8 mouse cellular contexts compared by ENCODE assay signal in the genomic region with DNA sequence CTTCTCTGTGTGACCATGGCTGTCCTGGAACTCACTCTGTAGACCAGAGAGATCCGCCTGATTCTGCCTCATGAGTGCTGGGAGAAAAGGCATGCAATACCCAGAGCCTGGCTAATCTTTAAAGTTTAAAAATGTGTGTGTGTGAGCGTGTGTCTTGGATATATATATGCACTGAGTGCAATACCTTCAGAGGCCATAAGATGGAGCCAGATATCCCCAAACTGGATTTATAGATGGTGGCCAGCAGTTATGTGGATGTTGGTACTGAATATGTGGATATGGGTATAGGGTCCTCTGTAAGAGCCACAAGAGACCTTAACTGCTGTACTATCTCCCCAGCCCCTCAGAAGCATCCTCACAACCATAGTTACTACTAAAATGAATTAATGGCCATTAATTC.
DNase-seq lines count a peak whose midpoint lies in the region; ATAC-seq and TF ChIP-seq lines count a peak whose summit lies in the region.

No protein-coding gene starts in this region.

- peak; percentile 46; the same call in 1 of the 2 replicates for ATAC-seq in forebrain, embryonic 13.5 days
- ATAC-seq in forebrain, embryonic 12.5 days (ENCODE audit: low FRiP score) = no peak
- ATAC-seq in liver, embryonic 14.5 days (ENCODE audit: insufficient read depth) = no peak

- 34% methylated on average over 2 of the region's 2 CpGs for WGBS in forebrain, embryonic 13.5 days
- WGBS in forebrain, embryonic 12.5 days = 54% methylated on average over 2 of the region's 2 CpGs
- WGBS in liver, embryonic 14.5 days (ENCODE audit: insufficient replicate concordance) = 33% methylated on average over 2 of the region's 2 CpGs

- no peak overlapping the region for H3K4me2 ChIP-seq in forebrain, embryonic 13.5 days
- H3K4me2 ChIP-seq in forebrain, embryonic 12.5 days = no peak overlapping the region
- H3K4me2 ChIP-seq in liver, embryonic 14.5 days (ENCODE audit: low read depth) = no peak overlapping the region

- H3K27me3 ChIP-seq in forebrain, embryonic 13.5 days = peaks cover 28% of the 10 kb centered on the region
- H3K27me3 ChIP-seq in forebrain, embryonic 12.5 days = peaks cover 46% of the 10 kb centered on the region
- H3K27me3 ChIP-seq in liver, embryonic 14.5 days (ENCODE audit: control insufficient read depth, insufficient read depth, low read length) = peaks cover 31% of the 10 kb centered on the region
- no peaks in the 10 kb centered on the region for H3K27me3 ChIP-seq in splenic B cell, adult 2 months (ENCODE audit: control insufficient read depth, insufficient read depth, low read length, poor library complexity, severe bottlenecking)

- no peak overlapping the region for H3K4me3 ChIP-seq in forebrain, embryonic 13.5 days
- no peak overlapping the region for H3K4me3 ChIP-seq in forebrain, embryonic 12.5 days (replicated peaks)
- no peak overlapping the region for H3K4me3 ChIP-seq in liver, embryonic 14.5 days (ENCODE audit: insufficient read depth in 1 of 2, low read depth in 2 of 2, low read length in 2 of 2)
- H3K4me3 ChIP-seq in ES-E14 (ENCODE audit: insufficient read depth in 1 of 2, low read depth in 1 of 2, low read length in 2 of 2, poor library complexity in 1 of 2, severe bottlenecking in 1 of 2) = no peak overlapping the region

- peaks cover 8% of the 10 kb centered on the region; the same call in 1 of the 2 replicates for H3K9me3 ChIP-seq in forebrain, embryonic 13.5 days (replicated peaks)
- no peaks in the 10 kb centered on the region for H3K9me3 ChIP-seq in forebrain, embryonic 12.5 days
- H3K9me3 ChIP-seq in liver, embryonic 14.5 days (ENCODE audit: control insufficient read depth, low read length) = no peaks in the 10 kb centered on the region
- no peaks in the 10 kb centered on the region for H3K9me3 ChIP-seq in ES-E14 (ENCODE audit: control insufficient read depth, insufficient read depth, low read depth, low read length)

- in situ Hi-C loops in ES-E14 (cut with MboI; ENCODE audit: low sequenced_read_pairs in 2 of 2, unreplicated experiment in 2 of 2) = no loop called here

- H3K27ac ChIP-seq in forebrain, embryonic 13.5 days = no peak overlapping the region
- H3K27ac ChIP-seq in forebrain, embryonic 12.5 days = no peak overlapping the region
- no peak overlapping the region for H3K27ac ChIP-seq in liver, embryonic 14.5 days
- H3K27ac ChIP-seq in ES-E14 (ENCODE audit: insufficient read depth, low read depth, low read length, poor library complexity, severe bottlenecking) = no peak overlapping the region

- no peak for TF ChIP-seq EP300 in liver, embryonic 14.5 days (IDR thresholded peaks at IDR 0.05; ENCODE audit: low read depth)

- 0 out of 2 replicates have a peak, but pooled peaks cover 6% of the 10 kb centered on the region for H3K4me1 ChIP-seq in forebrain, embryonic 13.5 days
- no peaks in the 10 kb centered on the region for H3K4me1 ChIP-seq in forebrain, embryonic 12.5 days
- H3K4me1 ChIP-seq in liver, embryonic 14.5 days (replicated peaks; ENCODE audit: control insufficient read depth in 2 of 2, insufficient read depth in 2 of 2, low read length in 1 of 2) = no peaks in the 10 kb centered on the region
- peaks cover 0 to 11% of the 10 kb centered on the region in 2 experiments; a peak in 2 of 4 replicates for H3K4me1 ChIP-seq in ES-E14 (ENCODE audit: control insufficient read depth in 2 of 2, insufficient read depth in 2 of 2, low read length in 2 of 2, poor library complexity in 1 of 2)

- DNase-seq in liver, embryonic 14.5 days (ENCODE audit: low read depth in 3 of 3, low spot score in 3 of 3) = no peak
- no peak for DNase-seq in liver
- DNase-seq in ES-E14 (ENCODE audit: low read depth, low spot score) = no peak
- peak; percentile 23 to 39 for DNase-seq in kidney, postnatal 4 days
- peak; percentile 58 for DNase-seq in splenic B cell, adult 2 months (ENCODE audit: low read depth, low spot score)
- DNase-seq in adipocyte (ENCODE audit: low spot score) = no peak

- peak; percentile 67 for TF ChIP-seq CTCF in liver, embryonic 14.5 days (IDR thresholded peaks at IDR 0.05; ENCODE audit: low read depth)

- no peaks in the 10 kb centered on the region for H3K36me3 ChIP-seq in forebrain, embryonic 13.5 days (ENCODE audit: poor library complexity, severe bottlenecking)
- H3K36me3 ChIP-seq in forebrain, embryonic 12.5 days (replicated peaks) = no peaks in the 10 kb centered on the region
- no peaks in the 10 kb centered on the region for H3K36me3 ChIP-seq in liver, embryonic 14.5 days (replicated peaks; ENCODE audit: control insufficient read depth, insufficient read depth, low read depth)
- H3K36me3 ChIP-seq in ES-E14 (ENCODE audit: control insufficient read depth, insufficient read depth, low read length, poor library complexity, severe bottlenecking) = no peaks in the 10 kb centered on the region
- H3K36me3 ChIP-seq in splenic B cell, adult 2 months (ENCODE audit: control insufficient read depth, insufficient read depth, low read length, poor library complexity, severe bottlenecking) = no peaks in the 10 kb centered on the region

- H3K9ac ChIP-seq in forebrain, embryonic 13.5 days = no peak overlapping the region
- H3K9ac ChIP-seq in forebrain, embryonic 12.5 days = no peak overlapping the region
- H3K9ac ChIP-seq in liver, embryonic 14.5 days (replicated peaks) = no peak overlapping the region
- H3K9ac ChIP-seq in ES-E14 (ENCODE audit: insufficient read depth, low read depth, low read length, poor library complexity, severe bottlenecking) = no peak overlapping the region

TF ChIP-seq in ES-E14, 5 proteins besides CTCF, POLR2A, EP300 and RAD21:
- TF ChIP-seq MAFK (IDR thresholded peaks at IDR 0.05; ENCODE audit: insufficient read depth, low read depth, low read length) (no peak), CHD2 (IDR thresholded peaks at IDR 0.05; ENCODE audit: low read depth, low read length) (no peak), ZC3H11A (IDR thresholded peaks at IDR 0.05; ENCODE audit: borderline replicate concordance, low read depth, low read length) (peak; percentile 76; the same call in 1 of the 2 replicates), HCFC1 (IDR thresholded peaks at IDR 0.05; ENCODE audit: borderline replicate concordance, insufficient read depth, low read length) (no peak), ZNF384 (IDR thresholded peaks at IDR 0.05; ENCODE audit: low read depth, low read length) (no peak)

Comparison
In these comparisons a context has a peak if more than half of its experiments do, and no peak if none do; other contexts are left out.
1. DNase-seq: peak in kidney, postnatal 4 days (2 of 2) and splenic B cell, adult 2 months (single experiment); none in liver, embryonic 14.5 days (0 of 3), liver (single experiment), ES-E14 (single experiment) and adipocyte (single experiment).